Mouse (Mus musculus) forebrain, embryonic 14.5 days (tissue): Measurements from ENCODE around the gene Cdc20b. TPM values are rescaled to one million over a fixed set of nuclear protein-coding genes. Genes with fewer than 3 reads are reported as not detected.

ENCODE experiments used
- microRNA counts: library from miRNA; unstranded; fragments of <30 nt; microRNA quantifications from one replicate; lab custom pipeline; 2016
- microRNA-seq: library from miRNA; unstranded; fragments of <30 nt; microRNA quantifications from one replicate; pipeline ENCODE4, GENCODE M21; 2016
- polyA plus RNA-seq: library from polyadenylated mRNA; unstranded; fragments of >200 nt; fragmentation: Nextera tagmentation; extraction: Ambion mirVana; gene quantifications from 2 replicates; pipeline ENCODE4 v1.2.1, GENCODE M21; 2014

Gene Cdc20b
- polyA plus RNA-seq, 1 experiment from 2014 or later, result 0.71 TPM

MicroRNAs within 50 kb of the gene (microRNA counts, 519-probe panel; counts per million panel counts)
- microRNA mmu-miR-449a (lab: Ali Mortazavi, UCI) (4,692 counts per million, percentile 66 among the panel's probes with 10 or more counts), microRNA mmu-miR-449b (lab: Ali Mortazavi, UCI) (not detected), microRNA mmu-miR-449c (lab: Ali Mortazavi, UCI) (not detected)

Small RNAs within 50 kb of the gene (microRNA-seq; reads per million reads assigned to microRNA genes)
- gene Mir449a (3,907 reads per million, percentile 91 among the genes with 10 or more reads in this experiment), gene Mir449b (2.5 reads per million, percentile 16 among the genes with 10 or more reads in this experiment), gene Mir449c (3.7 reads per million, percentile 21 among the genes with 10 or more reads in this experiment)

Other genes starting within 250 kb of the Cdc20b start
- 39.5 and 41.2 TPM in 2 replicates for gene Plpp1, start 234.3 kb upstream of the Cdc20b start, polyA plus RNA-seq
- 70.6 and 77.9 TPM in 2 replicates for gene Mtrex, start 107.7 kb upstream of the Cdc20b start, polyA plus RNA-seq
- 17.5 and 25.4 TPM in 2 replicates for gene Dhx29, start 107.7 kb upstream of the Cdc20b start, polyA plus RNA-seq
- 1.5 and 2.2 TPM in 2 replicates for gene Ccno, start 47.3 kb upstream of the Cdc20b start, polyA plus RNA-seq
- 0.73 and 0.94 TPM in 2 replicates for gene Mcidas, start 41.3 kb upstream of the Cdc20b start, polyA plus RNA-seq
- gene Gpx8, start 11.3 kb downstream of the Cdc20b start, polyA plus RNA-seq, result 57.7 and 59.3 TPM in 2 replicates
- gene Gzma, start 65.9 kb downstream of the Cdc20b start, polyA plus RNA-seq, result not detected in 2 replicates
- gene Esm1, start 174.5 kb downstream of the Cdc20b start, polyA plus RNA-seq, result 0.96 and 1.0 TPM in 2 replicates
- gene Gzmk, start 190.8 kb downstream of the Cdc20b start, polyA plus RNA-seq, result not detected in 2 replicates